Mouse (Mus musculus): ENCODE results near the gene Ndufaf1. TPM values are rescaled to one million over a fixed set of nuclear protein-coding genes. Genes with fewer than 3 reads are reported as not detected.
"Not testable (repeated sequence)": the region's sequence is repeated elsewhere in the genome, so short reads cannot be mapped to it uniquely, and the experiment has no call there.

Ndufaf1 gene
- polyA plus RNA-seq, 1 experiment from 2014 or later: 43.4 TPM

GRCm38 (mm10) chr2:119641214-119641912 is 21.3 kb downstream of the Ndufaf1 start:
- Histone ChIP-seq H3K4me3 (ENCODE audit: low read depth, low read length) (no peak overlapping the region), H3K4me1 (ENCODE audit: control insufficient read depth, insufficient read depth, low read length) (no peaks in the 10 kb centered on the region), H3K27ac (replicated peaks; ENCODE audit: low read depth, low read length) (no peak overlapping the region), H3K4me2 (ENCODE audit: low read depth, severe bottlenecking) (no peak overlapping the region), H3K27me3 (ENCODE audit: control insufficient read depth, insufficient read depth, low read length) (no peaks in the 10 kb centered on the region), H3K36me3 (ENCODE audit: control insufficient read depth, insufficient read depth, low read length) (peaks cover 27% of the 10 kb centered on the region), H3K9me3 (ENCODE audit: control insufficient read depth, low read length) (no peaks in the 10 kb centered on the region), H3K9ac (ENCODE audit: low read length) (no peak overlapping the region)
- DNase-seq (ENCODE audit: low spot score) (no peak), ATAC-seq (ENCODE audit: insufficient number of reproducible peaks, low FRiP score, low TSS enrichment, low read depth) (no peak)
- 96% methylated on average over 5 of the region's 5 CpGs for WGBS

- Histone ChIP-seq H3K27ac (replicated peaks; ENCODE audit: low read depth, low read length) (no peak overlapping the region), H3K27me3 (ENCODE audit: control insufficient read depth, insufficient read depth, low read length) (no peaks in the 10 kb centered on the region), H3K9ac (ENCODE audit: low read length) (no peak overlapping the region), H3K4me2 (ENCODE audit: low read depth, severe bottlenecking) (no peak overlapping the region), H3K4me3 (ENCODE audit: low read depth, low read length) (no peak overlapping the region), H3K4me1 (ENCODE audit: control insufficient read depth, insufficient read depth, low read length) (no peaks in the 10 kb centered on the region), H3K36me3 (ENCODE audit: control insufficient read depth, insufficient read depth, low read length) (peaks cover 29% of the 10 kb centered on the region; the same call in 1 of the 2 replicates), H3K9me3 (ENCODE audit: control insufficient read depth, low read length) (no peaks in the 10 kb centered on the region)
- ATAC-seq (ENCODE audit: insufficient number of reproducible peaks, low FRiP score, low TSS enrichment, low read depth) (no peak), DNase-seq (ENCODE audit: low spot score) (no peak)
- 83% methylated on average over 1 of the region's 1 CpGs for WGBS
Observed at GRCm38 (mm10) chr2:119636781-119637180, 25.8 kb downstream of the Ndufaf1 start.

- no peak overlapping the region for H3K4me3 ChIP-seq (ENCODE audit: low read depth, low read length)
- DNase-seq (ENCODE audit: low spot score) (no peak), ATAC-seq (ENCODE audit: insufficient number of reproducible peaks, low FRiP score, low TSS enrichment, low read depth) (no peak)
- H3K9ac ChIP-seq (ENCODE audit: low read length): no peak overlapping the region
- H3K27ac ChIP-seq (replicated peaks; ENCODE audit: low read depth, low read length): no peak overlapping the region
- H3K9me3 ChIP-seq (ENCODE audit: control insufficient read depth, low read length): no peaks in the 10 kb centered on the region
- peaks cover 4% of the 10 kb centered on the region for H3K4me1 ChIP-seq (ENCODE audit: control insufficient read depth, insufficient read depth, low read length)
- 97% methylated on average over 2 of the region's 2 CpGs for WGBS
- H3K4me2 ChIP-seq (ENCODE audit: low read depth, severe bottlenecking): 0 out of 2 replicates have a peak overlapping the region, but pooled peaks have one; percentile 2
- no peaks in the 10 kb centered on the region for H3K27me3 ChIP-seq (ENCODE audit: control insufficient read depth, insufficient read depth, low read length)
- H3K36me3 ChIP-seq (ENCODE audit: control insufficient read depth, insufficient read depth, low read length): peaks cover 2% of the 10 kb centered on the region; the same call in 1 of the 2 replicates
Observed at GRCm38 (mm10) chr2:119621302-119621701, 41.3 kb downstream of the Ndufaf1 start.

- H3K27me3 ChIP-seq (ENCODE audit: control insufficient read depth, insufficient read depth, low read length); H3K36me3 ChIP-seq (ENCODE audit: control insufficient read depth, insufficient read depth, low read length); H3K9me3 ChIP-seq (ENCODE audit: control insufficient read depth, low read length); H3K9ac ChIP-seq (ENCODE audit: low read length); H3K4me1 ChIP-seq (ENCODE audit: control insufficient read depth, insufficient read depth, low read length); DNase-seq (ENCODE audit: low spot score); ATAC-seq (ENCODE audit: insufficient number of reproducible peaks, low FRiP score, low TSS enrichment, low read depth): not testable (repeated sequence)
- peak overlapping the region; percentile 84 for H3K4me3 ChIP-seq (ENCODE audit: low read depth, low read length)
- H3K4me2 ChIP-seq (ENCODE audit: low read depth, severe bottlenecking): peak overlapping the region; percentile 44
- 24% methylated on average over 6 of the region's 6 CpGs for WGBS
- H3K27ac ChIP-seq (replicated peaks; ENCODE audit: low read depth, low read length): peak overlapping the region; percentile 38; the same call in 1 of the 2 replicates
Observed at GRCm38 (mm10) chr2:119619002-119619401, 43.6 kb downstream of the Ndufaf1 start.

- under 1% methylated on average over 55 of the region's 55 CpGs for WGBS
- H3K27me3 ChIP-seq (ENCODE audit: control insufficient read depth, insufficient read depth, low read length): no peaks in the 10 kb centered on the region
- no peaks in the 10 kb centered on the region for H3K9me3 ChIP-seq (ENCODE audit: control insufficient read depth, low read length)
- peak within 1 kb of the TSS; percentile 84 for H3K4me3 ChIP-seq (ENCODE audit: low read depth, low read length)
- H3K36me3 ChIP-seq (ENCODE audit: control insufficient read depth, insufficient read depth, low read length): peaks cover 2% of the 10 kb centered on the region; the same call in 1 of the 2 replicates
- DNase-seq (ENCODE audit: low spot score) (peak; percentile 94), ATAC-seq (ENCODE audit: insufficient number of reproducible peaks, low FRiP score, low TSS enrichment, low read depth) (peak; percentile 99)
- peak within 1 kb of the TSS; percentile 61 for H3K4me2 ChIP-seq (ENCODE audit: low read depth, severe bottlenecking)
- H3K27ac ChIP-seq (replicated peaks; ENCODE audit: low read depth, low read length): peak within 1 kb of the TSS; percentile 38
- peak within 1 kb of the TSS; percentile 78 for H3K9ac ChIP-seq (ENCODE audit: low read length)
- H3K4me1 ChIP-seq (ENCODE audit: control insufficient read depth, insufficient read depth, low read length): peaks cover 4% of the 10 kb centered on the region
Observed at GRCm38 (mm10) chr2:119618199-119618982, 44.2 kb downstream of the Ndufaf1 start, which contains the start of the genes Nusap1 and Oip5. TSS of gene Nusap1 (plus strand) at chr2:119618298. TSS of gene Oip5 (minus strand) at chr2:119618469.

GRCm38 (mm10) chr2:119617841-119618198 is 44.8 kb downstream of the Ndufaf1 start:
- peaks cover 4% of the 10 kb centered on the region for H3K4me1 ChIP-seq (ENCODE audit: control insufficient read depth, insufficient read depth, low read length)
- peak overlapping the region; percentile 61 for H3K4me2 ChIP-seq (ENCODE audit: low read depth, severe bottlenecking)
- H3K9me3 ChIP-seq (ENCODE audit: control insufficient read depth, low read length): no peaks in the 10 kb centered on the region
- ATAC-seq (ENCODE audit: insufficient number of reproducible peaks, low FRiP score, low TSS enrichment, low read depth): no peak; the same call in 1 of the 2 replicates
- H3K4me3 ChIP-seq (ENCODE audit: low read depth, low read length): peak overlapping the region; percentile 84
- H3K27me3 ChIP-seq (ENCODE audit: control insufficient read depth, insufficient read depth, low read length): no peaks in the 10 kb centered on the region
- peak overlapping the region; percentile 78 for H3K9ac ChIP-seq (ENCODE audit: low read length)
- DNase-seq (ENCODE audit: low spot score): no peak
- WGBS: under 1% methylated on average over 13 of the region's 13 CpGs
- peak overlapping the region; percentile 30; the same call in 1 of the 2 replicates for H3K27ac ChIP-seq (replicated peaks; ENCODE audit: low read depth, low read length)
- H3K36me3 ChIP-seq (ENCODE audit: control insufficient read depth, insufficient read depth, low read length): no peaks in the 10 kb centered on the region

- Histone ChIP-seq H3K36me3 (ENCODE audit: control insufficient read depth, insufficient read depth, low read length) (peaks cover 15% of the 10 kb centered on the region; the same call in 1 of the 2 replicates), H3K27me3 (ENCODE audit: control insufficient read depth, insufficient read depth, low read length) (no peaks in the 10 kb centered on the region), H3K27ac (replicated peaks; ENCODE audit: low read depth, low read length) (no peak overlapping the region), H3K4me3 (ENCODE audit: low read depth, low read length) (no peak overlapping the region), H3K4me2 (ENCODE audit: low read depth, severe bottlenecking) (no peak overlapping the region), H3K9me3 (ENCODE audit: control insufficient read depth, low read length) (no peaks in the 10 kb centered on the region), H3K9ac (ENCODE audit: low read length) (no peak overlapping the region), H3K4me1 (ENCODE audit: control insufficient read depth, insufficient read depth, low read length) (no peaks in the 10 kb centered on the region)
- WGBS: 92% methylated on average over 4 of the region's 4 CpGs
- ATAC-seq (ENCODE audit: insufficient number of reproducible peaks, low FRiP score, low TSS enrichment, low read depth) (no peak), DNase-seq (ENCODE audit: low spot score) (no peak)
Observed at GRCm38 (mm10) chr2:119607023-119607422, 55.6 kb downstream of the Ndufaf1 start.
